Comparison of ENCODE assay signal across 8 mouse cellular contexts in genomic region chr1:169747473-169747872, GRCm38 (mm10). TPM values are rescaled to one million over a fixed set of nuclear protein-coding genes. Genes with fewer than 3 reads are reported as not detected.
DNase-seq lines count a peak whose midpoint lies in the region.

Gene Rgs4 (minus strand): TSS chr1:169747642.

- H3K36me3 ChIP-seq in embryonic facial prominence, embryonic 10.5 days (replicated peaks): no peaks in the 10 kb centered on the region
- H3K36me3 ChIP-seq in midbrain, embryonic 10.5 days: no peaks in the 10 kb centered on the region

- DNase-seq in adrenal gland, postnatal 25 days: peak; percentile 70
- DNase-seq in embryonic facial prominence, embryonic 10.5 days (ENCODE audit: low spot score): peak; percentile 76
- peak; percentile 96 for DNase-seq in heart, adult 11 months
- peak; percentile 11 for DNase-seq in kidney, adult 11 months
- DNase-seq in left cerebral cortex, postnatal 14 days (ENCODE audit: low spot score in 2 of 2): peak; percentile 91 to 92
- DNase-seq in midbrain, embryonic 10.5 days (ENCODE audit: low spot score): peak; percentile 77
- DNase-seq in skeletal muscle tissue, adult 2 months (ENCODE audit: low read depth, low spot score): peak; percentile 35
- DNase-seq in adipocyte (ENCODE audit: low spot score): no peak

- 1% methylated on average over 16 of the region's 16 CpGs for WGBS in embryonic facial prominence, embryonic 10.5 days
- 1% methylated on average over 16 of the region's 16 CpGs for WGBS in midbrain, embryonic 10.5 days

- H3K9me3 ChIP-seq in embryonic facial prominence, embryonic 10.5 days: no peaks in the 10 kb centered on the region
- H3K9me3 ChIP-seq in midbrain, embryonic 10.5 days (replicated peaks): no peaks in the 10 kb centered on the region

- no peak within 1 kb of the TSS for H3K27ac ChIP-seq in embryonic facial prominence, embryonic 10.5 days (replicated peaks)
- H3K27ac ChIP-seq in midbrain, embryonic 10.5 days (replicated peaks): no peak within 1 kb of the TSS

- peak within 1 kb of the TSS; percentile 54 for H3K4me3 ChIP-seq in embryonic facial prominence, embryonic 10.5 days
- H3K4me3 ChIP-seq in midbrain, embryonic 10.5 days: peak within 1 kb of the TSS; percentile 48

- peaks cover 50% of the 10 kb centered on the region for H3K27me3 ChIP-seq in embryonic facial prominence, embryonic 10.5 days (replicated peaks; ENCODE audit: low read depth, poor library complexity, severe bottlenecking)
- peaks cover 23% of the 10 kb centered on the region for H3K27me3 ChIP-seq in midbrain, embryonic 10.5 days (ENCODE audit: low read depth, poor library complexity, severe bottlenecking)

- peaks cover 7% of the 10 kb centered on the region for H3K4me1 ChIP-seq in embryonic facial prominence, embryonic 10.5 days
- peaks cover 17% of the 10 kb centered on the region for H3K4me1 ChIP-seq in midbrain, embryonic 10.5 days

- intact Hi-C loops in left cerebral cortex, postnatal 14 days (cut with DNase I): loop anchor here (2.0 to 5.0 kb wide), 4 partner anchors 75 to 215 kb away; partner anchors contain the start of gene Nuf2

RNA-seq across cellular contexts. Expression of gene Rgs4, which starts in this region (rescaled TPM):
- 31.3 and 35.4 TPM in 2 replicates for total RNA-seq in adrenal gland, postnatal 25 days (2021)
- polyA plus RNA-seq in embryonic facial prominence, embryonic 10.5 days (2016; fragmentation: Nextera tagmentation; extraction: Ambion mirVana): 9.2 and 10.4 TPM in 2 replicates
- total RNA-seq in left cerebral cortex, postnatal 14 days (2021): 100 to 1,000 TPM; 445 to 519 TPM
- 5.9 and 13.8 TPM in 2 replicates for polyA plus RNA-seq in midbrain, embryonic 10.5 days (2016; fragmentation: Nextera tagmentation; extraction: Ambion mirVana)

Comparison
In these comparisons a context has a peak if more than half of its experiments do, and no peak if none do; other contexts are left out.
1. RNA of gene Rgs4 (total RNA-seq): 445 to 519 TPM in left cerebral cortex, postnatal 14 days; 31.3 to 35.4 TPM in adrenal gland, postnatal 25 days; every median in the first group is over 10 times any median in the second.